Mouse (Mus musculus): ENCODE results near the gene Sp7. TPM values are rescaled to one million over a fixed set of nuclear protein-coding genes. Genes with fewer than 3 reads are reported as not detected.
"Not testable (repeated sequence)": the region's sequence is repeated elsewhere in the genome, so short reads cannot be mapped to it uniquely, and the experiment has no call there.

The Sp7 gene
- total RNA-seq, 2 experiments from 2014 or later, result not detected

DNA sequence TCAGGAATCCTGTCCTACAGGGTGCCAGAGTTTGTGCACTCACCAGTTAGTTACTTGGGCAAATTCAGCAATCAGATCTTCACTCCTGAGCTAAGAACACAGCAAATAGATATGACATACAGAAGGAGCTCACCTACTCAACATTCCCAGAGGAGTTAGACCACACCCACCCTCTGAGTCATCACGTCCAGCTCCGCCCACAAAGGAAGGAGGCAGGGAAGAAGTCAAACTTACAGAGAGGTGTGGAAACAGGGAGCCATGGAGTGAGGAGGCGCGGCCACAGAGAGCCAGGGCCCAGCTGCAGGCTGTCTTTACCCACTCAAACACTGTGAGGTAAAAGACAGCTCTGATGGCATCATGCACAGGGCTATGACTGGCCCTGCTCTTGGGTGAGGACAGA lies 20.5 kb downstream of the Sp7 start:
- no peak for DNase-seq

DNA sequence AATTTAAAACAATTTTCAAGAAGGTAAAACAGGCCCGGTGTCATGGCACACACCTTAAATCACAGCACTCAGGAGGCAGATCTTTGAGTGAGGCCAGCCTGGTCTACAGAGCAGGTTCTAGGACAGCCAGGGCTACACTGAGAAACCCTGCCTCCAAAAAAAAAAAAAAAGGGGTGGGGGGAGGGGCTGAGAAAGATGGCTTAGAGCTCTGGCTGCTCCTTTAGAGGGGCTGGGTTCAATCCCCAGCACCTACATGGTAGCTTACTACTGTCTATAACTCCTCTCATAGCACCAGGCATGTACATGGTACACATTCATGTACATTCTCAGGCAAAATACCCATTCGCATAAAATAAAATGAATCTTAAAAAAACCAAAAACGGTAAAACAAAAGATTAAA lies 22.5 kb downstream of the Sp7 start:
- DNase-seq, result no peak

DNA sequence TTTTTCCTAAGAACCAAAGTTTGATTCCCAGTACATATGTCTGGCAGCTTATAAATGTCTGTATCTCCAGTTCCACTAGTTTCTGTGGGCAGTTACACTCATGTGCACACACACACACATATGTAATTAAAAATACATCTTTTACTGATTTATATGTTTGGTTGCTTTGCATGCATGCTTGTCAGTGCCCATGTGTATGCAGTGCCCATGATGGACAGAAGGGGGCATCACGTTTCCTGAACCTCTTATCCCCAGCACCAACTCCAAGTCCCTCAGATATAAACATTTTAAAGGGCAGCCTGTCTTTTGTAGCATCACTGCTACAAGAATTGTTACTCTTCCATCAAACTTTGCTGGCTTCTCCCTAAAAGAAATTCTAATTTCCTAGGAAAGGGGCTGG lies 25.4 kb downstream of the Sp7 start:
- no peak for DNase-seq

DNA sequence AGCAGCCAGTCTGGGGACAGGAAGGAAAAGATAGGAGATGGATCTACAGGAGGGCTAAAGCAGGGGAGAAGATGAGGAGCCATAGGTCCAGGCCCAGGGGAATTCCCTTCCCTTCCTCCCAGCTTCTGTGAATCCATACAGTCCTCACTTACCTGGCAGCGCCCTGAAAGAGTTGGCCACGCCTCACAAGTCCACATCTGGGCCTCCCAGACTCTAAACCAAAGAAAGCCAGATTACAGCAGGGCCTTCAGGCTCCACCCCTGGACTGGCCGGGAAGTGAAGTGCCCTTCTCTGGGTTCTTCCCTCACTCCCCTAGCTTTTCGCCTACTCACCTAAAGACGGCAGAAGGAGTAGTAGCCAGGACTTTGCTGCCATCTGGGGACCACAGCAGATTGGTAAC lies 27.4 kb downstream of the Sp7 start:
- no peak for DNase-seq

DNA sequence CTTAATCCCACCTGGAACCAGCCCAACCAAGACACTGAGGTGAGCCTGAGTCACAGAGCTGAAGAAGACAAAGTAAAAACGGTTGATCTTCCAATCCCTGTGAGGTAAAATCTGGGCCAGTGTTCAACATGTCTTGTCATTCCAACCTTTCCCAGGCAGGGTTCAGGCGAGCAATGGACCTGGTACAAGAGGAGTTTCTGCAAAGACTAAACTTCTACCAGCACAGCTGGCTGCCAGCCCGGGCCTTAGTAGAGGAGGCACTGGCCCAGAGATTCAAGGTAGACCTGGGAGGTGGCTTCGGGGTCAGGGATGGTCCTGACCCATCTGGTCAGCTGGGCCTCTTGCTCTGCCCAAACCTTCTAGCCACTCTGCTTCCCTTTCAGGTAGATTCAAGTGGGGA lies 30.0 kb downstream of the Sp7 start:
- DNase-seq, result no peak

DNA sequence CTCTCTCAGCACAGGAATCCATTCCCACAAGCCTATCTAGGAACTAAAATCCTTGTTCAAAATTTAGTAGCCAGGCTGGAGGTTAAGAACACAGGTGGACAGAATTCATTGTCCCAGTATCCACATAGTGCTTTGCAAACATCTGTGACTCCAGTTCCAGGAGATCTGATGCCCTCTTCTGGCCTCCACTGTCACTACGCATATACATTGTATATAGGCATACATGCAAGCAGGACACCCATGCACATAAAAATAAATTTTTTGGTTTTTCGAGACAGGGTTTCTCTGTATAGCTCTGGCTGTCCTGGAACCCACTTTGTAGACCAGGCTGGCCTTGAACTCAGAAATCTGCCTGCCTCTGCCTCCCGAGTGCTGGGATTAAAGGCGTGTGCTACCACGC lies 31.1 kb downstream of the Sp7 start:
- DNase-seq, result not testable (repeated sequence)

DNA sequence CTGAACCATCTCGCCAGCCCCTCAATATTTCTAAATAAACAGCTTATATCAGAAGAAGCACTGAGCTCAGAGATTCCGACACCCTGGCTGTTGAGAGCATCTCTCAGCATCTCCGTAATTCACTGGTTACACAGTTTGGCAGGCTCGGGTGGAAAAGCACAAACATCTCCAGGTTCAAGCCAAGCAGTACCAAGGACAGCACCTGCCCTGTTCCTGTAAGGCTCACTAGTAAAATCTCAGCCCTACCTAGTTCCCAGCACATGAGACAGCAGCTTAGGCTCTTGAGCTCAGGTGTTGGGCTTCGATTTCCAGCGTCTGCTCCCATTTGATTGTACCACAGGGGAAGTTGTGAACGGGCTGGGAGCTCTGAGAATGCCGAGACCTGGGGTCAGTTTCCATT lies 31.7 kb downstream of the Sp7 start:
- no peak for DNase-seq

DNA sequence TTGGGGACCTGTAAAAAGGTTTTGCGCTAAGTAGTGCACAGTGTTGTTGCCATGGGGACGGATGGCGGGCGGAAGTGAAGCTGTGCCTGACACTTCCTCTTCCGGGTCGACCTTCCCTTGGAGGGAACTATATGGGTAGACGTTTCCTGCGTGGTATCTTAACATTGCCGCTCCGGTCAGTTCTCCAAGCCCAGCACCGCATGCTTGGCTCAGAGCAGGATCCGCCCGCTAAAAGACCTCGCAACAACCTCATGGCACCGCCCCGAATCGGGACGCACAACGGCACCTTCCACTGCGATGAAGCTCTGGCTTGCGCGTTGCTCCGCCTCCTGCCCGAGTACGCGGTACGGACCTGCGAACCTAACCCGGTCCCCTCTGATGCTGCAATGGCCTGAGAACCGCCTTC lies 35.4 kb downstream of the Sp7 start, which contains the start of gene Myg1:
Myg1 (plus strand) TSS at position 100 of the 406 bp plus-strand sequence.
- peak; percentile 73 for DNase-seq

DNA sequence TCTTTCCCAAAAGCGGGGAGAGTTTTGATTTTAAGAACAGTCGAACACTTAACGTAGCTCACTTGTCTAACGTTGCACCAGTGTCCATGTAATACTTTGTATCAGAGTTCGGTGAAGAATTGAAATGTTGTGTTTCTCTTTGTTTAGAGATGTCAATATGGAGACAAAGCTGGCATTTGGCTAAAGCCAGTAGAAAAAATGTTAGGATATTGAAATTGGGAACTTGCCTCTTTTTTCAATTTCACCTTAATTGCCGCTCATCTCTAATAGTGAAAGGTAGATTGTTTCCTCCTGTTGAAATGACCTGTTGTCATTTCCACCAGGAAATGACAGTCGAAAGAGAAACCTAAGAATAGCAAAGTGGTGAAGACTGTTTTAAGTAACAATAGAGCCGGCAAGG lies 40.1 kb downstream of the Sp7 start:
- no peak for DNase-seq

DNA sequence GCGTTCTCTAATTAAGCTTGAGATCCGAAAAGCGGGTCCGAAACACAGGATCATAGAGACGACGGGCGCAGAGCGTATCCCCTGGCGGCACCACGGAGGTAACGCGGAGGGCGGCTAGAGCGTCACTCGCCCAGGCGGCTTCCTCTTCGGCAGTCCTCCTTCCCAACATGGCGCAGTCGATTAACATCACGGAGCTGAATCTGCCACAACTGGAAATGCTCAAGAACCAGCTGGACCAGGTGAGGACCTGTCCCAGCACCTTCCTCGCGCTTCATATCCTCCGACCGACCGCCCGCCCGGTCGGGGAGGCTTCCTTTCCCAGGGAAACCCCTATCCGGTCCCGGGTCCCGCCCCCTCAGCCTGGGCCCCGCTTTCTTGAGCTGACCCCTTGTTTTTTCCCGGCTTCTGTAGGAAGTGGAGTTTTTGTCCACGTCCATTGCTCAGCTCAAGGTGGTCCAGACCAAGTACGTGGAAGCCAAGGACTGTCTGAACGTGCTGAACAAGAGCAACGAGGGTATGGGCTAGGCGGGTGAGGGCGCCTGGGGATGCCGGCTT lies 40.9 kb downstream of the Sp7 start, which contains the start of gene Pfdn5:
Pfdn5 (plus strand) TSS at position 95 of the 555 bp plus-strand sequence.
- peak; percentile 83 for DNase-seq

DNA sequence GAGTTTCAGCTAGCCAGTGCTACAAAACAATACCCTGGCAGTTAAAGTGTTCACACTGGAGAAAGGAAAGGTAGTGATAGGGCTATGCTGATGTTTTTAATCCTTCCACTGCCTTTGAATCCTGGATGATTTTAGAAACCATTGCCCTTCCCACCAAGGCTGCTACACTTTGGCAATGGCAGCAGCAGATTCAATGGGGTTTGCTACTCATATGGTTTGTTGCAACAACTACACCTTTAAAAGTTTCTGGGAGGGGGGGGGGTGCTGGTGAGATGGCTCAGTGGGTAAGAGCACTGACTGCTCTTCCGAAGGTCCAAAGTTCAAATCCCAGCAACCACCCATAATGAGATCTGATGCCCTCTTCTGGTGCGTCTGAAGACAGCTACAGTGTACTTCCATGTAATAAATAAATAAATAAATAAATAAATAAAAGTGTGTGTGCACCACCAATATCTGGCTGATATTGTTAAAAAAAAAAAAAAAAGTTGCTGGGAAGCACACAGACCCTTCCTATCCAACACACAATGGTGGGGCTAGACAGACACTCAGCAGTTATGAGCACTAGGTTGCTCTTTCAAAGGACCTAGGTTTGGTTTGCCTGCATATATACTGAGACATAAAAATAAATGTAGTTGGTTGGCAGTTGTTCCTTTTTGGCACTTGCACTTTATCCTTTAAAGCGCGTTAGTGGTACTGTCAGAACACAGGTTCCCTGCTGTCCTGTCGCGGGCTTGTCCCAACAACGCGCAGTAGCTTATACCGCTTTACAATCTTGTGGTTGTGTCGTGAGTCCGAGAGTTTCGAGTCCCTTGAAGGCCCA lies 42.1 kb downstream of the Sp7 start:
- no peak for DNase-seq

DNA sequence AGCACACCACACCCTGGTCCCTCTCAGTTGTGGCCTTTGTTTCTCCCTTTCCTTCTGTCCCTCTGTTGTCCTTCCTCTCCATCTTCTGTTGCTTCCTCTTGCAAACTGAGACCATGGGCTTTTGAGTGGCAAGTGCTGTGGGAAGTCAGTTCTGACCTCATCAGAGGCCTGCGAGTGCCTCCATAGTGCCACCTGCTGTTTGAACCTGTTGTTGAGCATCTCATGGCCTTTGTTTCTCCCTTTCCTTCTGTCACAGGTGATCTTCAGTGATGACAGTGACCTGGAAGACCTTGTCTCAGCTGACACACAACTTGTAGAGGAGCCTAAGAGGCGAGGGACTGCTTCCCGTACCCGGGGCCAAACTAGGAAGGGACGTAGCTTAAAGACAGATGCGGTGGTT lies 50.7 kb downstream of the Sp7 start:
- peak; percentile 32 for DNase-seq

DNA sequence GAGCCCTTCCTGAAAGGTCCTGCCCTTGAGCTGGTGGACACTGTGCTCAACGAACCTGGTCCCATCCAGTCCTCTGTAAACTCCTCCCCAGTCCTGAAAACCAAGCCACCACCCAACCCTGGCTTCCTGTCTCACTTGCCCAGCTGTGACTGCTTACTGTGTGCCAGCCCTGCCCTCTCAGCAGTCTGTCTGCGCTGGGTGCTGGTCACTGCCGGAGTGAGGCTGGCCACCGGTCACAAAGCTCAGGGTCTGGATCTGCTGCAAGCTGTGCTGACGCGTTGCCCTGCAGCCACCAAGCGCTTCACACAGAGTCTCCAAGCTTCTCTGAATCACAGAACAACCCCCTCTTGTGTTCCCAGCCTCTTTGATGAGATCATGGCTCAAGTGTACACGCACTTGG lies 51.7 kb downstream of the Sp7 start:
- no peak for DNase-seq

DNA sequence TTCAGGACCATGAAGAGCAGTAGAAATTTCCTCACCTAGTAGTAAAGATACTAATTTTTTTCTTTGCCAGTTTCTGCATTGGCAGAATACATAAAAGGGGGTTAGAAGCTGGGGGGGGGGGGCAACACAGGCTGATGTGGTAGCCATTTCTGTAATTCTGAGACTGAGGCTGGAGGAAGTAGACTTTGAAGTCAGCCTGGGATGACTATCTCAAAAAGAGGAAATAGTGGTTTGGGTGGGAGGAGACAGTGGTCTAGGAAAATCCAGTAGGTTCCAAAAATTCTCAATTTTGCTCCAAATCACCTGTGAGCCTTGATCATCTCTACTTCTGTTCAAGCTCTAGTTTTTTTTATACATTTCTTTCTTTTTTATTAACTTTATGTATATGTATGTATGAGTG lies 55.5 kb downstream of the Sp7 start:
- no peak for DNase-seq

DNA sequence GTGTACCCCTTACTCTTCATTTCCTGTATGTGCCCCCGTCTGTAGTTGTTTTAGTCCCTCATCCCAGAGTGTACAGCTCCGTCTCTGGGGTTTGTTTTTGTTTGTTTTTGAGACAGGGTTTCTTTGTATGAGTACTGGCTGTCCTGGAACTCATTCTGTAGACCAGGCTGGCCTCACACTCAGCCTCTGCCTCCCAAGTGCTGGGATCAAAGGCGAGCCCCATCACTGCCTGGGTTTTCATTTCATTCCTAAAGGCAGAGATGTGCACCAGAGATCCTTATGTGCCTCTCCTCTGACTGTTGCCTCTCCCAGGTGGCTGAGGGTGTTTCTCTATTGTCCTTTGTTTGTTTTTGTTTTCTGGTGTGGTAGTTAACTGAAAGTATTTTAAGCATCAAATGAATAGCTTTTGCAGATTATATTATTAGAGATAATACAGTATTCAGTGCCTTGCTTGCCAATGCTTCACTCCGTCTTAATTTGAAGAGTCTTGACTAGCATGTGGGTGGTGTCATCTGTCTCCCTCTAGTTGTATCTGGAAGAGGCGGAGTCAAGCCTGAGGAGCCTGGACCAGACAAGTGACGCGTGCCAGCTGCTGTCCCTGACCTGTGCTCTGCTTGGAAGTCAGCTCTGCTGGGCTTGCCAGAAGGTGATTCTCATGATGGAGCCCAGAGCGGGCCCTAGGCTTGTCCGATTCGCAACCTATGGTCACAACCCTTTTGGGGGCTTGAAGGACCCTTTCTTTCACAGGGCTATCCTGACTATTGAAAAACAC lies 56.7 kb downstream of the Sp7 start:
- no peak for DNase-seq

DNA sequence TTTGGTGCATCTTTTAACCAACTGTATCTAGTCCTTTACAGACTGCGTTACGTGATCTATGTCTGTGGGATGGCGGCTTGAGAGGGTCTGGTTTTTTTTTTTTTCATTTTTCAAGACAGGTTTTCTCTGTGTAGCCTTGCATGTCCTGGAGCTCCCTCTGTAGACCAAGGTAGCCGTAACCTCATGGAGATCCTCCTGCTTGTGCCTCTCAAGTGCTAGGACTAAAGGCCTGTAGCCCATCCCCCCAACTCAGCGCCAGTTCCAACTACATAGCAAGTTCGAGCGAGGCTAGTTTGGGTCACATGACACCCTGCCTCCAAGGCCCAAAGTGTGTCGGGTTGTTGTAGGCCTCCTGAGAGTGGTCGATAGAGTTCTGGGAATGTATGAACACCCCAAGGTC lies 58.3 kb downstream of the Sp7 start:
- no peak for DNase-seq

Other genes starting within 250 kb of the Sp7 start
- 1 to 10 TPM; 7.1 to 7.9 TPM for gene Spryd3, start 230.9 kb downstream of the Sp7 start, total RNA-seq (2021)
- gene Igfbp6, start 222.8 kb downstream of the Sp7 start, total RNA-seq (2021), result 10 to 100 TPM; 46.4 to 68.2 TPM
- under 1 TPM in 1 of 2 experiments, not detected in 1; 0.16 TPM for gene Soat2, start 216.7 kb downstream of the Sp7 start, total RNA-seq (2021)
- gene Zfp740, start 163.9 kb downstream of the Sp7 start, total RNA-seq (2021), result 10 to 100 TPM; 25.5 to 25.6 TPM
- 10 to 100 TPM; 10.4 to 16.7 TPM for gene Csad, start 162.5 kb downstream of the Sp7 start, total RNA-seq (2021)
- 1 to 10 TPM in 1 of 2 experiments, under 1 TPM in 1; 0.41 to 1.2 TPM for gene Itgb7, start 135.2 kb downstream of the Sp7 start, total RNA-seq (2021)
- 1 to 10 TPM; 9.3 to 9.8 TPM for gene Rarg, start 109.7 kb downstream of the Sp7 start, total RNA-seq (2021)
- gene Gm9918, start 96.6 kb downstream of the Sp7 start, total RNA-seq (2021), result not detected
- gene Mfsd5, start 87.7 kb downstream of the Sp7 start, total RNA-seq (2021), result 10 to 100 TPM; 12.1 to 14.1 TPM
- gene Espl1, start 70.9 kb downstream of the Sp7 start, total RNA-seq (2021), result 1 to 10 TPM in 1 of 2 experiments, under 1 TPM in 1; 0.51 to 1.4 TPM
- 100 to 1,000 TPM; 189 to 204 TPM for gene Pfdn5, start 41.1 kb downstream of the Sp7 start, total RNA-seq (2021)
- 10 to 100 TPM; 14.0 to 16.2 TPM for gene Myg1, start 35.5 kb downstream of the Sp7 start, total RNA-seq (2021)
- 1 to 10 TPM; 6.0 to 7.5 TPM for gene Aaas, start 16.4 kb downstream of the Sp7 start, total RNA-seq (2021)
- 10 to 100 TPM; 15.9 to 20.9 TPM for gene Sp1, start 39.0 kb upstream of the Sp7 start, total RNA-seq (2021)
- gene Amhr2, start 78.2 kb upstream of the Sp7 start, total RNA-seq (2021), result 1 to 10 TPM; 2.8 to 6.3 TPM
- 10 to 100 TPM; 12.9 to 13.2 TPM for gene Prr13, start 91.8 kb upstream of the Sp7 start, total RNA-seq (2021)
- gene Pcbp2, start 103.4 kb upstream of the Sp7 start, total RNA-seq (2021), result 100 to 1,000 TPM; 409 to 410 TPM
- 1 to 10 TPM in 1 of 2 experiments, not detected in 1; 3.8 TPM for gene Gm10337, start 136.5 kb upstream of the Sp7 start, total RNA-seq (2021)
- 1 to 10 TPM; 1.7 to 1.8 TPM for gene Map3k12, start 149.9 kb upstream of the Sp7 start, total RNA-seq (2021)
- 10 to 100 TPM; 31.9 to 34.6 TPM for gene Tarbp2, start 151.0 kb upstream of the Sp7 start, total RNA-seq (2021)
- gene Npff, start 157.8 kb upstream of the Sp7 start, total RNA-seq (2021), result 1 to 10 TPM; 1.3 to 1.8 TPM

Data from gastrocnemius, postnatal 25 days (tissue).